Mouse (Mus musculus) left cerebral cortex, postnatal 25 days (tissue): ENCODE data around the gene Olfr556. TPM values are rescaled to one million over a fixed set of nuclear protein-coding genes. Genes with fewer than 3 reads are reported as not detected.

ENCODE experiments used
- total RNA-seq, 2 experiments: library from RNA; stranded (reverse); gene quantifications; 2 replicates each; pipeline ENCODE4 v1.2.3; 2021

Olfr556 gene
- total RNA-seq, 2 experiments from 2014 or later, result not detected

Other genes with a start within 250 kb of the Olfr556 start
- gene Rrm1, start 223.2 kb upstream of the Olfr556 start, total RNA-seq, result 10 to 100 TPM; 10.1 to 10.2 TPM
- not detected for gene Olfr543, start 183.2 kb upstream of the Olfr556 start, total RNA-seq
- gene Olfr544, start 176.6 kb upstream of the Olfr556 start, total RNA-seq, result not detected
- gene Olfr545, start 165.3 kb upstream of the Olfr556 start, total RNA-seq, result not detected
- gene Olfr547, start 130.2 kb upstream of the Olfr556 start, total RNA-seq, result not detected
- gene Olfr548-ps1, start 124.0 kb upstream of the Olfr556 start, total RNA-seq, result not detected
- not detected for gene Olfr549, start 115.0 kb upstream of the Olfr556 start, total RNA-seq
- gene Trim21, start 99.4 kb upstream of the Olfr556 start, total RNA-seq, result 1 to 10 TPM; 2.7 to 4.2 TPM
- under 1 TPM; 0.23 to 0.41 TPM for gene Olfr550, start 93.5 kb upstream of the Olfr556 start, total RNA-seq
- not detected for gene Olfr551, start 73.0 kb upstream of the Olfr556 start, total RNA-seq
- gene Olfr552, start 67.1 kb upstream of the Olfr556 start, total RNA-seq, result under 1 TPM; 0.11 to 0.14 TPM
- gene Olfr553, start 46.7 kb upstream of the Olfr556 start, total RNA-seq, result not detected
- not detected for gene Olfr554, start 26.5 kb upstream of the Olfr556 start, total RNA-seq
- gene Olfr555, start 6.1 kb upstream of the Olfr556 start, total RNA-seq, result not detected
- 1 to 10 TPM; 4.1 to 5.3 TPM for gene Trim68, start 22.4 kb downstream of the Olfr556 start, total RNA-seq
- gene Olfr557, start 31.0 kb downstream of the Olfr556 start, total RNA-seq, result not detected
- gene Olfr558, start 37.3 kb downstream of the Olfr556 start, total RNA-seq, result under 1 TPM; 0.27 to 0.37 TPM
- gene Olfr33, start 54.2 kb downstream of the Olfr556 start, total RNA-seq, result not detected
- gene Olfr559, start 62.6 kb downstream of the Olfr556 start, total RNA-seq, result not detected
- gene Olfr560, start 94.5 kb downstream of the Olfr556 start, total RNA-seq, result under 1 TPM in 1 of 2 experiments, not detected in 1; 0.16 TPM
- gene Olfr78, start 94.6 kb downstream of the Olfr556 start, total RNA-seq, result under 1 TPM; 0.57 to 0.92 TPM
- gene Olfr561, start 106.3 kb downstream of the Olfr556 start, total RNA-seq, result not detected
- gene Olfr564, start 138.6 kb downstream of the Olfr556 start, total RNA-seq, result not detected
- not detected for gene Olfr566, start 193.9 kb downstream of the Olfr556 start, total RNA-seq
- not detected for gene Olfr568, start 212.2 kb downstream of the Olfr556 start, total RNA-seq
- not detected for gene Olfr569, start 226.0 kb downstream of the Olfr556 start, total RNA-seq
- not detected for gene Olfr570, start 229.7 kb downstream of the Olfr556 start, total RNA-seq